Mouse (Mus musculus): Measurements from ENCODE around the gene Dis3.

The Dis3 gene

GRCm38 (mm10) chr14:99099267-99099966, at the start of gene Dis3, which contains the start of gene Pibf1:
TSS of gene Dis3 (minus strand) at chr14:99099770.
TSS of gene Pibf1 (plus strand) at chr14:99099424.
- DNase-seq (ENCODE audit: low spot score): peak; percentile 98

- DNase-seq (ENCODE audit: low spot score): no peak
Measured at GRCm38 (mm10) chr14:99146841-99147240, 47.3 kb upstream of the Dis3 start.

DNA sequence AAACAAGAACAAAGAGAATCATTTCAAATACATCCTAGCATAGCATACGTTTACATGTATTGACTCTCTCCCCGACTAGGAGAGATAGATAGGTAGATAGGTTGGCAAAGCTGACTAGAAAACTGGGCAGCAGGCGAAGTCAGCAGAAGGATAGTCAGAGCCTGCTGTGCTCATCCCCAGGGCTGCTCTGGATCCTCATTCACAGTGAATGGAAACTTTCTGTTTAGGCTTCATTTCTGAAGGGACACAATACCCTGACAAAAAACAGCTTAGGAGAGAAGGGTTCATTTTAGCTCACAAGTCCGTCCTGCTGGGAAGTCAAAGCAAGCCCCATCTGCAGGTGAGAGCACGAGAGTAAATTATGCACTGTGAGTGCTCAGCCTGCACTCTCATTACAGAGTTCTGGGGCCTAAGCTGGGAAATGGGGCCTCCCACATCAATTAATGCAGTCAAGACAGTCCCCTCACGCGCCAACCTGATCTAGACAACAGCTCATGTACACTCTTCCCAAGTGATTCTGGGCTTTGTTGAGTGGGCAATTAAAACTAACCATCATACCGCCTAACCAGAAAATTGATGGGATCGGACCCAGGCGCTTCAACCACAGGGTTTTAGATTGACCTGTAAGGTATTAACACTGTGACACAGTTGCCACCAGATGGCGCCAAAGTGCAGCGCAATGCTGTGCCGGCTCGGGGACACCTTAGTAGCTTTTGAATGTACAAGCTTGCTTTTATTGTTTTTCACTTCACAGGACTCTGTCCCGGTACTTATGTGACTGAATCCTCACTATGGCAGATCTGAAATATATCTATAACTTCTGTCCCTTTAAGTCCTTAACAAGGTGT, 42.4 kb upstream of the Dis3 start:
- peak; percentile 80 for DNase-seq (ENCODE audit: low spot score)

DNA sequence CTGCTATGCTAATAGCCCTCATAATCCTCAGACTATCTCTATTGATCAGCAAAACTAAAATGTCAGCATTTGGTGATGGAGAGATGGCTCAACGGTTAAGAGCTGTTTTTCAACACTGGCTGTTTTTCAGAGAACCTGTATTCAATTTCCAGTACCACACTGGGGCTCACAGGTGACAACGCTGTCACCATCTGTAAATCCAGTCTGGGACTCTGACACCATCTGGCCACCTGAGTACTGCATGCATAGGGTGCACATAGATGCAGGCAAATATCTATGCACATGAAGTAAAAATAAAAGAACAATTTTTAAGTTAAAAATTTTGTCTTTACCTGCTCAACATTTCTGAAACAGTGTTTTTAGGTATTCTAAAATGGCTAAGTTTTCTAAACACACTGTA, 40.5 kb upstream of the Dis3 start:
- DNase-seq (ENCODE audit: low spot score): no peak

DNA sequence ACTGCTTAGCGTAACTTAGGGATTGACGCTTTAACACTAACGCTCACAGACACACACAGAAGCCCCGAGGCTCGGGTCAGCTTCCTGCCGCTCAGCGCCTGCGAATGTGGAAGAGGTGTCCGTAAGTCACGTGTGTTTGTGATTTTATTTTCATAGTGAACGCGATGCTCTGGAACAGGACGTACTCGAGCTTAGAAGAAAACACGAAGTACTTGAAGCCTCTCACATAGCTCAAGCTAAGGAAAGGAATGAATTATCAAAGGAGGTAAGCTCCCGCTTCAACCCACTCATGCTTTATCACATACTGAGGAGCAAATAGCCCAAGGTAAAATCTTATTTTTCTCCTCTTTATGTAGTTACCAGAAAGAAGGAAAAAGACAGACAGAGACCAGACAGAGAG, 36.7 kb upstream of the Dis3 start:
- no peak for DNase-seq (ENCODE audit: low spot score)

- no peak for DNase-seq (ENCODE audit: low spot score)
Measured at GRCm38 (mm10) chr14:99135761-99136160, 36.2 kb upstream of the Dis3 start.

DNA sequence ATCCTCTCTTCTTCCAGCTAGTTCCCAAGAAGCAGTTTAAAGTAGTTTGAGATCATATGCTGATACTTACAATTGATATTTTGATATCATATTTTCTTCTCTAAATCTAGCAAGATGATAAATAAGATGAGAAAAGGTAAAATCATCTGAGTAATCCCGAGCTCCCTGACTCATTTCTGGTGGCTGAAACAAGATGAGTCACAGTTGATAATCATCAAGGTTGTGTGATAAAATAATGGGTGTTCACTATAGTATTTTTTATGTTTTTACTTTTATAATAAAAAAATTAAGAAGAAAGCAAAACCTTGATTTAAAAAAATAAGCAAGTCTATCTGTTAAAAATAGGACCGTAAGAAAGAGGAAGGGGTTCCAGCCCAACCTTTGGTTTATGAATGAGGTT, 34.5 kb upstream of the Dis3 start:
- no peak for DNase-seq (ENCODE audit: low spot score)

GRCm38 (mm10) chr14:99129050-99129449, 29.5 kb upstream of the Dis3 start:
- no peak for DNase-seq (ENCODE audit: low spot score)

GRCm38 (mm10) chr14:99127509-99127908, 27.9 kb upstream of the Dis3 start:
- no peak for DNase-seq (ENCODE audit: low spot score)

- no peak for DNase-seq (ENCODE audit: low spot score)
Measured at GRCm38 (mm10) chr14:99126713-99127112, 27.1 kb upstream of the Dis3 start.

DNA sequence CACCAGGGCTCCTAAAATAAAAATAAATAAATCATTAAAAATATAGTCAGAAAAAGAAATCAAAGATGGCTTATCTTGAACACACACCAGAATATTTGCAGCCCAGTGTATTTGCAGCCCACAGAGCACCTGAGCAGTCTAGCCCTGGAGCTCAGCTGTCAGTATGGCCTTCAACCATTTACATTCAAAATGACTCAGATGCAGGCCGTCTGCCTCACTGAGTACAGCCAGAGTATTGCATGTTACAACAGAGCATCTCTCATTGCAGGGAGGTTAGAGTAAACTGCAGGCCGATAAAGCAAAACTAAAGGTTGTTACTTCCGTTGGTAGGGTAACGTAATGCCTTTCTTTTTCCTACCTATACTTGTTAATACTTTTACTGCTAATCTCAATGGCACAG, 24.5 kb upstream of the Dis3 start:
- no peak for DNase-seq (ENCODE audit: low spot score)

GRCm38 (mm10) chr14:99121584-99122339, 22.2 kb upstream of the Dis3 start:
- no peak for DNase-seq (ENCODE audit: low spot score)

- no peak for DNase-seq (ENCODE audit: low spot score)
Measured at GRCm38 (mm10) chr14:99117576-99117975, 18.0 kb upstream of the Dis3 start.

- DNase-seq (ENCODE audit: low spot score): no peak
Measured at GRCm38 (mm10) chr14:99108762-99109161, 9.2 kb upstream of the Dis3 start.

DNA sequence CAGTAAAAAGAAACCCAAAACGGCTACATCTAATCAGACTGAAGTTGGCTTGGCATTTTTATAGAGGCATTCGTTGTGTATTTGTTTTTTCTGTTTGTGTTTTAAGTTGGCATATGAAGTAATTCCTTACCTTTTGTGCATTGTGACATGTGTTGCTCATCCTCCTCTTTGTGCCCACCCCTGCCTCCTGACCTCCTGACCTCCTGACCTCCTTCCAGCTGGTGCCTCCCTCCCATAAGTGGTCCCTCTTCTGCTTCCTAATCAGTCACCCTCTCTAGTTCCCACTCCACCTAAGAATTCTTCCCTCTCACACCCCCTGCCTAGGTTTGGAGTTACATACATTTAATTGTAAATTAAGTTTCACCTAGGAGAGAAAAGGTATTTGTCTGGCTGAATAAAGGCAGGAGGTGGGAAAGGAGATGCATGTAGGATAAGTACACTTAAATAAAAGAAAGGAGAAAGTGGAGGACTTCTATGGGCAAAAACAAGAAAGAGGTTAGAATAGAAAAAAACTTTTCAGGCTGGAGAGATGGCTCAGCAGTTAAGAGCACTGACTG, 8.1 kb upstream of the Dis3 start:
- no peak for DNase-seq (ENCODE audit: low spot score)

- DNase-seq (ENCODE audit: low spot score): no peak
Measured at GRCm38 (mm10) chr14:99106671-99107070, 7.1 kb upstream of the Dis3 start.

DNA sequence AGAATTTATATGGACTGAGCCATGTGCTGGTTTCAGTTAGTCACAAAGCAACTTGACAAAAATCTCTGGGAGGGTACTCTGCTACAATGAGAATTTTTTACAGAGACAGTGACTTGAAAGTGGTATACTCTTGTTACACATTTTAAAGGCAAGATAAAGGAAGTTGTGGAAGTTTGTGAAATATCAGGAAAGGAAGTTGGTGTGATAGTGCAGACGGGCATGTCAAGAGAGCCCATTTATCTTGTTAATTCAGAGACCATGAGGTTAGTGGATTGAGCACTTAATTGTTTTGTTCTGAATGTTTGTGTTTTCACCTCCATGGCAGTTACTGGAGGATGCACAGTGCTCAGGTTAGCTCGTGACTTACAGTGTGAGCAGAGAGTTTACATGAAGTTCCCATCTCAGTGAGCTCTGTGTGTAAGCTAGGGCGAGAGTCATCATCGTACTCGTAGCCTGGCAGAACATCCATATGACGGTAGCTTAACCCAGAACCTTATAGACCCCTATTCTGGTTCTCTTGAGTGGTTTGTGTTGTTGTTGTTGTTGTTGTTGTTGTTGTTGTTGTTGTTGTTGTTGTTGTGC, 5.1 kb upstream of the Dis3 start:
- DNase-seq (ENCODE audit: low spot score): no peak

GRCm38 (mm10) chr14:99103050-99103449, 3.5 kb upstream of the Dis3 start:
- no peak for DNase-seq (ENCODE audit: low spot score)

GRCm38 (mm10) chr14:99099967-99100587, 507 bp upstream of the Dis3 start:
- DNase-seq (ENCODE audit: low spot score): no peak

DNA sequence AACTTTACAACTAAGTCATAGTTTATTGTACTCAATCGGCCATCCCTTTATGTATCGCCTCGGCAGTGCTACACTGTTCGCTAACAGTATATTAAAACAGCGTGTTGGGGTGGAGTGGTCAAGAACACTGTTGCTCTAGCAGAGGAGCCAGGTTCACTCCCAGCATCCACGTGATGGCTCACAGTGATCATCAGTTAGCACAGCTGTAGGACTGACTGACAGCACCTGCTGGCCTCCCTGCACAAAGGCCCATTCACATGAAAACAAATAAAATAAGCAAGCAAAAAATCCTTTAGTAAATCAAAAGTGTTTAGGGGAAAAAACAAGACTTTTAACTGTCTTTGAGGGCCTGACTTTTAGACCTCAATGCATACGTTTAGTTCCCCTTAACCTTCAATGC, 10.6 kb downstream of the Dis3 start:
- no peak for DNase-seq (ENCODE audit: low spot score)

DNA sequence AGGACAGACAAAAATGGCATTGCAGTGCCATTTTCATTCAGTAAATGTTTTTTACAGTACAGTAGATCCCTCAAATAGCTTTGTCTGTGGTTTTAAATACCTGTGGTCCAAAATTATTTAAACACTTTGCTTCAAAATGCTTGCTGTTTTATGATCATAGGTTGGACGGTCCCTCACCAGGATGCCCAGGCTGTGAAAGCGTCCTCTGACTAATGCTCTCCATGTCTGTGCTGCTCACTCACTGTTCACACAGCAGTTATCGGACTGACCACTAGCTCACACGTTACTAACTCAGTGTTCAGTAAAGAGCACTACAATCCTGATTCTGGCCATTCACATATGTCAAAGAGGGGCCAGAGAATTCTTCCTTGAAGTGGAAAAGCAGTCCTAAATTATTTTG, 28.4 kb downstream of the Dis3 start:
- no peak for DNase-seq (ENCODE audit: low spot score)

DNA sequence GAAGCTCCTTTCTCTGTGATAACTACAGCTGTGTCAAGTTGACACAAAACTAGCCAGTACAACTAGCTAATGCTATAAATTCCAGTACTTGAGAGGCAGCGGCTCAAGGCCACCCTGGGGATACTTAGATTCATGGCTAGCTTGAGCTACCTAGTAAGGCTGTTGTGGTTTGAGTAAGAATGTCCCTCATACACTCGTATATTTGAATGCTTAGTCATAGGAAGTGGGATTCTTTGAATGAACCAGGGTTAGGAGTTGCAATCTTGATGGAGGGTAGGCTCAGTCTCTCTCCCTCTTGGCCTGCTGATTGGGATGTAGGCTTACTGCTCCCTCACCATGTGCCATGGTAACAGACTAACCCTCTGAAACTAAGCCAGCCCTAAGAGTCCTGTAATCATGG, 36.5 kb downstream of the Dis3 start:
- DNase-seq (ENCODE audit: low spot score): no peak
